Mouse (Mus musculus) heart, postnatal 0 days (tissue): ENCODE results near the gene Gm21310. TPM values are rescaled to one million over a fixed set of nuclear protein-coding genes. Genes with fewer than 3 reads are reported as not detected.
"Not testable (repeated sequence)": the region's sequence is repeated elsewhere in the genome, so short reads cannot be mapped to it uniquely, and the experiment has no call there.

Experiments
- ATAC-seq: fragments of 200-750 bp; cut with Nextera tagmentation; 2 replicates; pipeline ENCODE4 v1.8.0; 2017; ENCODE audit warnings: low read depth, moderate number of reproducible peaks, moderate library complexity; ENCODE audit not compliant: insufficient read depth
- DNase-seq: peaks from one replicate; pipeline ENCODE4 v3.0.0-alpha.2; 2016; ENCODE audit warnings: low spot score
- H3K27ac ChIP-seq: fragments of 300-500 bp; sonication (generic); 2 replicates; pipeline ENCODE4 v1.5.1; 2014; ENCODE audit warnings: low read depth, mild to moderate bottlenecking
- H3K27me3 ChIP-seq: fragments of 300-500 bp; sonication (generic); 2 replicates; pipeline ENCODE4 v1.6.1; 2014; ENCODE audit warnings: low read length, mixed read lengths; ENCODE audit not compliant: control insufficient read depth, insufficient read depth
- H3K36me3 ChIP-seq: fragments of 300-500 bp; sonication (generic); replicated peaks from 2 replicates; pipeline ENCODE4 v1.6.1; 2014; ENCODE audit warnings: low read length, mixed read lengths; ENCODE audit not compliant: control insufficient read depth, insufficient read depth
- H3K4me1 ChIP-seq: fragments of 300-500 bp; sonication (generic); 2 replicates; pipeline ENCODE4 v1.6.1; 2014; ENCODE audit warnings: antibody characterized with exemption; ENCODE audit not compliant: control insufficient read depth, insufficient read depth
- H3K4me2 ChIP-seq: fragments of 300-500 bp; sonication (generic); 2 replicates; pipeline ENCODE4 v1.6.1; 2014; ENCODE audit warnings: low read depth, mild to moderate bottlenecking, low read length, moderate library complexity
- H3K4me3 ChIP-seq: fragments of 300-500 bp; sonication (generic); 2 replicates; pipeline ENCODE4 v1.5.1; 2014; ENCODE audit warnings: low read depth, low read length
- H3K9ac ChIP-seq: fragments of 300-500 bp; sonication (generic); replicated peaks from 2 replicates; pipeline ENCODE4 v1.6.1; 2014; ENCODE audit warnings: low read depth, low read length, mixed read lengths
- H3K9me3 ChIP-seq: fragments of 300-500 bp; sonication (generic); replicated peaks from 2 replicates; pipeline ENCODE4 v1.6.1; 2016; ENCODE audit warnings: low read length; ENCODE audit not compliant: control insufficient read depth
- polyA plus RNA-seq: library from polyadenylated mRNA; unstranded; fragments of >200 nt; fragmentation: Nextera tagmentation; extraction: Ambion mirVana; gene quantifications from 2 replicates; pipeline ENCODE4 v1.2.1, GENCODE M21; 2015
- total RNA-seq: library from RNA; depleted of rRNA; stranded (reverse); fragments of >200 nt; gene quantifications from 2 replicates; pipeline ENCODE4 v1.2.3, GENCODE M21; 2014; ENCODE audit warnings: low replicate concordance; rRNA removed

Gene Gm21310
- total RNA-seq (not detected in 2 replicates), polyA plus RNA-seq (not detected in 2 replicates)

DNA sequence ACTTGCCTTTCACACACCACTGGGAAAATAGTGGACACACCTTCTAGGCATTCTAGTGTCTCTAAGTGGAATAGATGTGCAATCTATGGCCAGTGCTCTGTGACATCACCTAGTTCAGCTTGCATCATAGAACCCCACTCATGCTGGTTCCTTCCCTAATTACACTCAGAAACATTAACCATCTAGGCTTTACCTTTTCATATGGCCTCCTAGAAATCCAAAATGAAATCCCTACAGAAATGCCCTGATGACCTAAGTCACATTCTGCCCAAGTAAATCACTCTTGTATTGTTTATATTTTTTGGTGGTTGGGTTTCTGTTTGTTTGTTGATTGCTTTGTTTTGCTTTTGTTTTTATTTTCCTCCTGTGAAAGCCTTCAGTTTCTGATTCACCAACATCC, at the start of gene Gm21310:
TSS of gene Gm21310 (minus strand) at position 101 of the 400 bp plus-strand sequence.
- ATAC-seq, H3K9ac ChIP-seq, H3K4me1 ChIP-seq, H3K27me3 ChIP-seq, H3K9me3 ChIP-seq, H3K4me3 ChIP-seq, H3K27ac ChIP-seq, H3K4me2 ChIP-seq, H3K36me3 ChIP-seq, DNase-seq: not testable (repeated sequence)

Other genes starting within 250 kb of the Gm21310 start
- gene Gm20834, start 177.4 kb upstream of the Gm21310 start, total RNA-seq, result not detected in 2 replicates
- gene Gm20834, start 177.4 kb upstream of the Gm21310 start, polyA plus RNA-seq, result not detected in 2 replicates